Mouse (Mus musculus): ENCODE data around the gene Plxna3. TPM values are rescaled to one million over a fixed set of nuclear protein-coding genes. Genes with fewer than 3 reads are reported as not detected.

Gene Plxna3
- polyA plus RNA-seq, 1 experiment from 2014 or later, result 9.8 TPM

DNA sequence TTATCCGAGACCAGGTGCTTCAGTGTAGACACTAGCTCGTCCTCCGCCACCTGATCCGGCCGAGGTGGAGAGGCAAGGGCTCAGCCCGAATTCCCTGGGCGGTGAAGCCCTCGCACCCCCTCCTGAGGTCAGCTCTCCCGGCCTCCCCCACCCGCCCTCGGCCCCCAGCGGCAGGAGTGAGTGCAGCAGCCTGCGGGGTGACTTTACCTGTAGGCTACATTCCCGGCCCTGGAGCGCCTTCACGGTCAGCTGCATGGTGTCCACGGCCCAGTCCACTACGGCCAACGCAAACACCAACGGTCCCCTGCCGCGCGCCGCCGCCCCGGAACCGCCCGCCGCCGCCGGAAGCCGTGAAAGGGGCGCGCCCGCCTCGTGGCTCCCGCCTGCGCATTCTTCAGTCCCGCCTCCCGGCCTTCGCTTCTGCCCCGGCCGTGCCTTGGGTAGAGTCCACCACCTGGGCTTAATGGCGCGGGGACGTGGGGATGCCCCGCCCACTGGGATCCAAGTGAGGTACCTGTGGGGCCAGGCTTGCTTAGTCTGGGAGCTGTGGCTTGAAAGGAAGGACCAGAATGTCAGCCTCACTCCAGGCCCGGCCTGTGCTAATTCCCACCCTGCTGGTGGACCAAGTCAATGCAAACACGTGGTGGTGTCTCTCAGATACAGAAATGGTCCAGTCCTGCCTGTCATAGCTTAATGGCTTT is 39.5 kb downstream of the Plxna3 start:
- Histone ChIP-seq H3K9me3 (replicated peaks) (no peaks in the 10 kb centered on the region), H3K9ac (peak overlapping the region; percentile 88), H3K4me3 (peak overlapping the region; percentile 74), H3K27ac (ENCODE audit: poor library complexity, severe bottlenecking) (peak overlapping the region; percentile 76), H3K27me3 (replicated peaks) (no peaks in the 10 kb centered on the region), H3K36me3 (peaks cover 22% of the 10 kb centered on the region), H3K4me1 (replicated peaks) (peaks cover 10% of the 10 kb centered on the region), H3K4me2 (peak overlapping the region; percentile 75)
- ATAC-seq (ENCODE audit: insufficient number of reproducible peaks, low FRiP score), result peak; percentile 75
- 10% methylated on average over 42 of the region's 49 CpGs for WGBS

DNA sequence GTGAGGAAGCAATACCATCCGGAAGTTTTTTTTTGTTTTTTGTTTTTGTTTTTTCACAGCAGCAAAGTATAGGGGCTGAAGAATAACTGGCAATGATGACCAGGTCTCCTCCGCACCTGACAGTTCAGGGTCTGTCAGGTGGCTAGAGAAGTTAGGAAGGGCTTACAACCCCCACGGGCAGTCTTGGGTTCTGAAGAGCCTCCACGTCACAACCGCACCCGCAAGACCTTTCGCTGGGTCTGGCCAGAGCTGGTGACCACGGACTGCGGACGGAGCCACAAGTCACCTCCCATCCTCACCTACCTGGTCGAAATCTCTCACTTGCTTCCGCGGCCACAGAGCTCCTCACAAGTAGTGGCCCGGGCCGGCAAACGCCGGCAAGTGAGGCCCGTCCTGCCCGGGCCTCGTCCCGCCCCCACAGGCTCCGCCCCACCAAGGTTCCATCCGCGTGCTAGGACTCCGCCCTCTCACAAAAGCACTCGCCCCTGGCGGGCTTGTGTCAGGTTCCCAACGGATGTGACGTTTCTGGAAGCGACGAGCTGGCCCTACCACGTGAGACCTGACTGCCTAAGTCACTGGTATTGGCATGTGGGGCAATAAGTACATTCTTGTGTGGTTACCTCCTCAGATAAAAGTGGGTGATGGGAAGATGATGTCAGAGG is 44.2 kb downstream of the Plxna3 start, which contains the start of the genes Ubl4a and Slc10a3:
Gene Ubl4a, minus strand, starts transcription at position 331 of the 662 bp plus-strand sequence.
Gene Slc10a3, minus strand, starts transcription at position 462 of the 662 bp plus-strand sequence.
- Histone ChIP-seq H3K27ac (ENCODE audit: poor library complexity, severe bottlenecking) (no peak within 1 kb of the TSS), H3K36me3 (peaks cover 12% of the 10 kb centered on the region; the same call in 1 of the 2 replicates), H3K4me2 (peak within 1 kb of the TSS; percentile 71), H3K4me1 (replicated peaks) (0 out of 2 replicates have a peak, but pooled peaks cover 3% of the 10 kb centered on the region), H3K4me3 (peak within 1 kb of the TSS; percentile 56), H3K27me3 (replicated peaks) (no peaks in the 10 kb centered on the region), H3K9ac (peak within 1 kb of the TSS; percentile 72), H3K9me3 (replicated peaks) (no peaks in the 10 kb centered on the region)
- 18% methylated on average over 32 of the region's 32 CpGs for WGBS
- peak; percentile 95 for ATAC-seq (ENCODE audit: insufficient number of reproducible peaks, low FRiP score)

- 67% methylated on average over 2 of the region's 2 CpGs for WGBS
- H3K9ac ChIP-seq, result no peak overlapping the region
- no peaks in the 10 kb centered on the region for H3K4me1 ChIP-seq (replicated peaks)
- no peak overlapping the region for H3K27ac ChIP-seq (ENCODE audit: poor library complexity, severe bottlenecking)
- no peak for ATAC-seq (ENCODE audit: insufficient number of reproducible peaks, low FRiP score)
- no peaks in the 10 kb centered on the region for H3K9me3 ChIP-seq (replicated peaks)
- H3K36me3 ChIP-seq, result peaks cover 16% of the 10 kb centered on the region
- no peak overlapping the region for H3K4me3 ChIP-seq
- H3K27me3 ChIP-seq (replicated peaks), result no peaks in the 10 kb centered on the region
- no peak overlapping the region for H3K4me2 ChIP-seq
Measured at GRCm38 (mm10) chrX:74384451-74384850, 55.6 kb downstream of the Plxna3 start.

GRCm38 (mm10) chrX:74388153-74388552 is 59.3 kb downstream of the Plxna3 start:
- H3K9ac ChIP-seq, result no peak overlapping the region
- no peaks in the 10 kb centered on the region for H3K4me1 ChIP-seq (replicated peaks)
- H3K4me2 ChIP-seq, result no peak overlapping the region
- no peak overlapping the region for H3K27ac ChIP-seq (ENCODE audit: poor library complexity, severe bottlenecking)
- no peak overlapping the region for H3K4me3 ChIP-seq
- no peaks in the 10 kb centered on the region for H3K27me3 ChIP-seq (replicated peaks)
- ATAC-seq (ENCODE audit: insufficient number of reproducible peaks, low FRiP score), result no peak
- peaks cover 16% of the 10 kb centered on the region for H3K36me3 ChIP-seq
- H3K9me3 ChIP-seq (replicated peaks), result no peaks in the 10 kb centered on the region

- 16% methylated on average over 30 of the region's 30 CpGs for WGBS
- ATAC-seq (ENCODE audit: insufficient number of reproducible peaks, low FRiP score), result peak; percentile 100
- H3K4me2 ChIP-seq, result peak within 1 kb of the TSS; percentile 69
- peak within 1 kb of the TSS; percentile 88 for H3K27ac ChIP-seq (ENCODE audit: poor library complexity, severe bottlenecking)
- H3K27me3 ChIP-seq (replicated peaks), result no peaks in the 10 kb centered on the region
- no peaks in the 10 kb centered on the region for H3K9me3 ChIP-seq (replicated peaks)
- peak within 1 kb of the TSS; percentile 70 for H3K9ac ChIP-seq
- H3K4me1 ChIP-seq (replicated peaks), result 0 out of 2 replicates have a peak, but pooled peaks cover 4% of the 10 kb centered on the region
- no peaks in the 10 kb centered on the region for H3K36me3 ChIP-seq
- H3K4me3 ChIP-seq, result peak within 1 kb of the TSS; percentile 63
Measured at GRCm38 (mm10) chrX:74392535-74393443, 63.9 kb downstream of the Plxna3 start, which contains the start of the genes Fam3a and Ikbkg. Gene Fam3a, minus strand, starts transcription at chrX:74393272. Gene Ikbkg, plus strand, starts transcription at chrX:74393290.

Small RNA genes lying within 50 kb of the gene (microRNA-seq; reads per million reads assigned to microRNA genes)
- gene Mir7092, result not detected

Other genes starting within 250 kb of the Plxna3 start
- gene Opn1mw, start 201.6 kb upstream of the Plxna3 start, polyA plus RNA-seq (2016; fragmentation: Nextera tagmentation; extraction: Ambion mirVana), result not detected in 2 replicates
- 12.0 and 14.0 TPM in 2 replicates for gene Mecp2, start 193.7 kb upstream of the Plxna3 start, polyA plus RNA-seq (2016; fragmentation: Nextera tagmentation; extraction: Ambion mirVana)
- gene Tex28, start 161.2 kb upstream of the Plxna3 start, polyA plus RNA-seq (2016; fragmentation: Nextera tagmentation; extraction: Ambion mirVana), result not detected in 2 replicates
- not detected in 2 replicates for gene Tktl1, start 151.8 kb upstream of the Plxna3 start, polyA plus RNA-seq (2016; fragmentation: Nextera tagmentation; extraction: Ambion mirVana)
- 226 and 227 TPM in 2 replicates for gene Flna, start 79.2 kb upstream of the Plxna3 start, polyA plus RNA-seq (2016; fragmentation: Nextera tagmentation; extraction: Ambion mirVana)
- gene Emd, start 74.4 kb upstream of the Plxna3 start, polyA plus RNA-seq (2016; fragmentation: Nextera tagmentation; extraction: Ambion mirVana), result 16.8 and 17.3 TPM in 2 replicates
- gene Rpl10, start 58.3 kb upstream of the Plxna3 start, polyA plus RNA-seq (2016; fragmentation: Nextera tagmentation; extraction: Ambion mirVana), result 437 and 446 TPM in 2 replicates
- 70.5 and 71.3 TPM in 2 replicates for gene Taz, start 47.2 kb upstream of the Plxna3 start, polyA plus RNA-seq (2016; fragmentation: Nextera tagmentation; extraction: Ambion mirVana)
- gene Dnase1l1, start 46.7 kb upstream of the Plxna3 start, polyA plus RNA-seq (2016; fragmentation: Nextera tagmentation; extraction: Ambion mirVana), result 10.2 and 10.8 TPM in 2 replicates
- 125 and 128 TPM in 2 replicates for gene Atp6ap1, start 32.0 kb upstream of the Plxna3 start, polyA plus RNA-seq (2016; fragmentation: Nextera tagmentation; extraction: Ambion mirVana)
- 167 and 174 TPM in 2 replicates for gene Gdi1, start 24.1 kb upstream of the Plxna3 start, polyA plus RNA-seq (2016; fragmentation: Nextera tagmentation; extraction: Ambion mirVana)
- gene Fam50a, start 16.0 kb upstream of the Plxna3 start, polyA plus RNA-seq (2016; fragmentation: Nextera tagmentation; extraction: Ambion mirVana), result 53.1 and 55.1 TPM in 2 replicates
- 93.9 and 95.5 TPM in 2 replicates for gene Lage3, start 24.6 kb downstream of the Plxna3 start, polyA plus RNA-seq (2016; fragmentation: Nextera tagmentation; extraction: Ambion mirVana)
- 57.4 and 58.2 TPM in 2 replicates for gene Ubl4a, start 44.2 kb downstream of the Plxna3 start, polyA plus RNA-seq (2016; fragmentation: Nextera tagmentation; extraction: Ambion mirVana)
- gene Slc10a3, start 44.3 kb downstream of the Plxna3 start, polyA plus RNA-seq (2016; fragmentation: Nextera tagmentation; extraction: Ambion mirVana), result 13.5 and 13.7 TPM in 2 replicates
- 25.7 and 26.8 TPM in 2 replicates for gene Fam3a, start 64.2 kb downstream of the Plxna3 start, polyA plus RNA-seq (2016; fragmentation: Nextera tagmentation; extraction: Ambion mirVana)
- gene Ikbkg, start 64.2 kb downstream of the Plxna3 start, polyA plus RNA-seq (2016; fragmentation: Nextera tagmentation; extraction: Ambion mirVana), result 25.6 and 29.4 TPM in 2 replicates
- gene G6pdx, start 100.1 kb downstream of the Plxna3 start, polyA plus RNA-seq (2016; fragmentation: Nextera tagmentation; extraction: Ambion mirVana), result 18.5 TPM in 2 replicates
- gene Gm6880, start 152.3 kb downstream of the Plxna3 start, polyA plus RNA-seq (2016; fragmentation: Nextera tagmentation; extraction: Ambion mirVana), result not detected in 2 replicates
- not detected in 2 replicates for gene Olfr1326-ps1, start 245.8 kb downstream of the Plxna3 start, polyA plus RNA-seq (2016; fragmentation: Nextera tagmentation; extraction: Ambion mirVana)

Measured in heart, embryonic 12.5 days (tissue).